Mouse (Mus musculus) neutrophil, adult 5-6 weeks (primary cell): ENCODE measurements at regions not wholly inside any gene's neighbourhood (a gene's known extent, or its start where the extent isn't known, plus 50 kb on each side); places are given as distances from the start of the nearest gene placed in this dataset.

Experiments used
- ATAC-seq: fragments of 151-379, 151-347 bp; 2 replicates; pipeline ENCODE4 v1.8.0; 2017; ENCODE audit warnings: mild to moderate bottlenecking, moderate TSS enrichment; ENCODE audit not compliant: insufficient number of reproducible peaks, poor library complexity, low FRiP score, severe bottlenecking; ENCODE audit errors: extremely low read depth

DNA sequence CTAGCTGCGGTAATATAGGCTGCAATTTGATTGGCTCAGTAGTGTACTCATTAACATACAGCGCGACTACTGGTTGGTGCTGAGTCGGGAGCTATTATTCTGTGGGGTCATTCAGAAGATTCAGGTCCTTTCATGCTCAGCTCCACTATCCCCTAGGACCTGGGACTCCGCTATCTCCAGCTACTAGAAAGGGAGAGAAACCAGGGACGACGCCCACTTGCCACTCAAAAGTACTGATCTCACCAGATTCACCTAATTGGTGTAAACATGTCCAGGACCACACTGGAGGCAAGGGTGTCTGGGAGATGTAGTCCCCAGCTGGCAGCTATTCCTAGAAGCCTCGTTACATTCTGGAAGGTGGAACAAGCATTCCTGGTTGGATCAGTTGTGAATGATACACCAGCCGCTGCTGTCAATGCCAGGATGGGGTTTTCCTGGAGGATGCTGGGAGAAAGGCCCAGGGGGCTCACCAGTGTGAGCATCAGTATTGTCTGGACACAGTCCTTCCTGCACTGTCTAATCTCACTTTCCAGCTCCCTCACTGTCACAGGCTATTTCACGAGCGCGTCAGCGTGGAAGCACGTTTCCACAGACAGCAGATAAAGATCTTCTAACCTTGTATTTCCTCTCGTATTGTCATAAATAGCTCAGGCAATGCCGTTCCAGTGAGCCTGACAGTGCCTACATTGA, 60.9 kb upstream of the Ctbp2 start:
- no peak for ATAC-seq

DNA sequence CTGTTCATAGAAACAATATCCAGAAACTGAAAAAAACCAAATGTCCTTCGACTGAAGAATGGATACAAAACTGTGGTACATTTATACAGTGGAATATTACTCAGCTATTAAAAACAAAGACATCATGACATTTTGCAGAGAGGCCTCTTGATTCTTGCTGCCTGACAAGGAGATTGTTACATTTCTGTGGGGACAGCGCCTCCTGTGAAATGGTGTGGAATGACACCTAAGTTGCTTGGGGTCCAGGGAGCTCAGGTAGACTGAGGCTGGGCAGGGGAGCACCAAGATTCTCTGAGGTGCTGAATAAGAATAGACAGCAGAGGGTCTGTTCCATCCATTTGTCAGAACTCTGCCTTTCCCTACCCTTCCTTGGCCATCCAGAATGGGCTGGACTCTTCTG, 57.2 kb upstream of the Ctbp2 start:
- ATAC-seq, result no peak

DNA sequence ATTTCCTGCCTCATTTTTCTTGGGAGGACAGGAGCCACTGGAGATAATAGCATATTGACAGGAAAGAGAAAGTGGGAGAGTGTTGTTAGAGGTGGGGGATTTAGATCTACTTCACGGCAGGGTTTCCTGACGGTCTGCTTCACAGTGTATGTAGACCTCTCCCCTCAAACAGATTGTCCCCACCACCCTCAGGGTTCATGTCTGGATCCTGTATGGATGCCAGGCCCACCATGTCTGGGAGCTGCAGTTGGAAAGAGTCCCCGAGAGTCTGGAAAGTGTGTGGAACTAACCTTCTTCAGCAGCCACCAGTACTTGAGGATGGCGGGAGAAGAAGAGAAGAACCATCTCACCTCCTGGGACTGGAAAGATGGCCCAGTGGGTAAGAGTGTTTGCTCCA, 53.0 kb upstream of the Ctbp2 start:
- no peak for ATAC-seq

DNA sequence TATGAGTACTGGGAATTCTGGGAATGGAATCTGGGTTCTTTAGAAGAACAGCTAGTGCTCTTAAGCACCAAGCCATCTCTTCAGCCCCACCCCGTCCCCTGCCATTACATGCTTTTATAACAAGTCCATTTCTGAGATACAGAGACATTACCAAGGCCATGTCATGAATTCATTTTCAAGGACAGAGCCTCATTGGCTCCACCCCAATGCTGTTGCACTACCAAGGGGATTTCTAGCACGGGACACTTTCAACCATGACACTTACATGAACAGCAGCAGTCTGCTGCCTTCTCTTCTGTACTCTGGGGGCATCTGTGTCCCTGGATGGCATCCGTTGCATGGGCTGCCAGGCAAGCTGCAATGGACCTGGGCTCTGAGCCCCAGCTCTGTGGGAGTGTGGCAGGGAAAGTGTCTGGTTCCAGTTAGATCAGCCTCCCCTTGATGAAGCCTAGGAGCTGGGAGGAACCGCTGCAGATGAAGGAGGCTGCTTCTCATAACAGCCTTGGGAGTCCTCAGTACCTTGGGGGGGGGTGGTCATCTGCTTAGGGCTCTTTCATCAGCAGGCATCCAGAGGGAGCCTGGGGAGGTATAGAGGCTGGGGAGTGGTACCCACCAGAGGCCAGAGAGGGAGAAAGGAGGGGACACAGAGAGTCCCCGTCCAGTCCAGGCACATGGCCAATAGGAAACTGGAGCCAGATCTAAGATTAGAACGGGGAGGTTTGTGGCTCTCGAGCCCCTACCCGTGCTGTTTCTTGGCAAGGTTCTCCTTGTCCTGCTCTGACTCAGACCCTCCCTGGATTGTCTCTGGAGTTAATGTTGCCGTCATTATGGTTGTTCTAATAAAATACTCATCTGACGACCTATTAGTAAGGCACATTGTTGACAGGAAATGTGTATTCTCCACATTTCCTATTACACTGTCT, 52.4 kb upstream of the Ctbp2 start:
- ATAC-seq, result no peak
